Mouse (Mus musculus): ENCODE measurements around the gene Cops9.
A peak's percentile ranks its signal among the peaks of the same experiment; 100 is the strongest.

DNA sequence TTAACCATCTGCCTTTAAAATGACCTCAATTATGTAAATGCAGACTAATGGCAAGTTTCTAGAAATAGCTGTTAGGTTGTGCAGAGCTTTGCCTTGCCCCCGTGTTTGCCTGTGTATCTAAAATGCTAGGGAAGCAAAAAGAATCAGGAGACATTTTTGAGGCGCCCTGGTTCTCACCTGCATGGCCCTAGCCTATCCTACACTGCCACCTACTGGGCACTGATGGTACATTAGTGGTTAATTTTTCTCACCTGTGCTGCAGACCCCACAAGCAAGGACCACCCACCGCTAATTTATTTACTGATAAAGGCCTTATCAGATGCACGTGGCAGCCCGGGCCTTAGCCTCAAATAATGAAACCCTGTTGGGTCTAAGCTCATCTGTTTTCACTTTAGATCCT, 30.8 kb downstream of the Cops9 start:
- TF ChIP-seq POLR2A (IDR thresholded peaks at IDR 0.05; ENCODE audit: low read depth, low read length), result no peak
- peak; percentile 67; the same call in 1 of the 2 replicates for TF ChIP-seq CTCF (IDR thresholded peaks at IDR 0.05; ENCODE audit: extremely low read depth, insufficient read depth, insufficient read length, insufficient replicate concordance)
